Mouse (Mus musculus) heart, adult 18-20 months (tissue): ENCODE results near the gene Ptpn9. TPM values are rescaled to one million over a fixed set of nuclear protein-coding genes. Genes with fewer than 3 reads are reported as not detected.
A peak's percentile ranks its signal among the peaks of the same experiment; 100 is the strongest.

Experiments used
- DNase-seq, 2 experiments: peaks; one replicate each; pipeline ENCODE4 v3.0.0; 2021 to 2022; ENCODE audit warnings: mixed read lengths in 1 of 2
- total RNA-seq, 2 experiments: library from RNA; stranded (reverse); gene quantifications; 2 replicates each; pipeline ENCODE4 v1.2.3; 2021

The Ptpn9 gene
- total RNA-seq, 2 experiments from 2014 or later: 9.3 to 10.1 TPM

GRCm38 (mm10) chr9:57013756-57014155 lies 19.0 kb downstream of the Ptpn9 start:
- DNase-seq: no peak

GRCm38 (mm10) chr9:57014766-57015165 lies 20.0 kb downstream of the Ptpn9 start:
- DNase-seq: peak; percentile 53 to 78

GRCm38 (mm10) chr9:57017631-57018030 lies 22.9 kb downstream of the Ptpn9 start:
- no peak for DNase-seq

GRCm38 (mm10) chr9:57031756-57032155 lies 37.0 kb downstream of the Ptpn9 start:
- no peak for DNase-seq

GRCm38 (mm10) chr9:57056237-57056636 lies 61.5 kb downstream of the Ptpn9 start:
- DNase-seq: peak; percentile 64 to 76

GRCm38 (mm10) chr9:57064164-57064563 lies 69.4 kb downstream of the Ptpn9 start:
- no peak for DNase-seq

- no peak for DNase-seq
These were observed 73.5 kb downstream of the Ptpn9 start for GRCm38 (mm10) chr9:57068266-57068665.

- DNase-seq: no peak
These were observed 75.5 kb downstream of the Ptpn9 start for GRCm38 (mm10) chr9:57070262-57070661.

- no peak for DNase-seq
These were observed 76.2 kb downstream of the Ptpn9 start for GRCm38 (mm10) chr9:57070800-57071545.

GRCm38 (mm10) chr9:57071801-57072351 lies 77.2 kb downstream of the Ptpn9 start, which contains the start of gene Sin3a:
Sin3a (plus strand) TSS chr9:57072040.
- peak; percentile 85 to 87 for DNase-seq

- DNase-seq: no peak
These were observed 77.8 kb downstream of the Ptpn9 start for GRCm38 (mm10) chr9:57072526-57072988.

- peak; percentile 98 to 100 for DNase-seq
These were observed 78.5 kb downstream of the Ptpn9 start for GRCm38 (mm10) chr9:57072989-57073789.

- no peak for DNase-seq
These were observed 79.0 kb downstream of the Ptpn9 start for GRCm38 (mm10) chr9:57073790-57074094.

GRCm38 (mm10) chr9:57074171-57074821 lies 79.6 kb downstream of the Ptpn9 start:
- peak; percentile 38 to 62 for DNase-seq

GRCm38 (mm10) chr9:57074822-57075603 lies 80.3 kb downstream of the Ptpn9 start:
- peak; percentile 84 to 87 for DNase-seq

- peak; percentile 99 to 100 for DNase-seq
These were observed 81.1 kb downstream of the Ptpn9 start for GRCm38 (mm10) chr9:57075681-57076381.

- DNase-seq: peak; percentile 90 to 93
These were observed 82.3 kb downstream of the Ptpn9 start for GRCm38 (mm10) chr9:57076701-57077660.

GRCm38 (mm10) chr9:57082236-57082635 lies 87.5 kb downstream of the Ptpn9 start:
- no peak for DNase-seq
